Mouse (Mus musculus): ENCODE data around the gene Nt5dc3.

Nt5dc3 gene

DNA sequence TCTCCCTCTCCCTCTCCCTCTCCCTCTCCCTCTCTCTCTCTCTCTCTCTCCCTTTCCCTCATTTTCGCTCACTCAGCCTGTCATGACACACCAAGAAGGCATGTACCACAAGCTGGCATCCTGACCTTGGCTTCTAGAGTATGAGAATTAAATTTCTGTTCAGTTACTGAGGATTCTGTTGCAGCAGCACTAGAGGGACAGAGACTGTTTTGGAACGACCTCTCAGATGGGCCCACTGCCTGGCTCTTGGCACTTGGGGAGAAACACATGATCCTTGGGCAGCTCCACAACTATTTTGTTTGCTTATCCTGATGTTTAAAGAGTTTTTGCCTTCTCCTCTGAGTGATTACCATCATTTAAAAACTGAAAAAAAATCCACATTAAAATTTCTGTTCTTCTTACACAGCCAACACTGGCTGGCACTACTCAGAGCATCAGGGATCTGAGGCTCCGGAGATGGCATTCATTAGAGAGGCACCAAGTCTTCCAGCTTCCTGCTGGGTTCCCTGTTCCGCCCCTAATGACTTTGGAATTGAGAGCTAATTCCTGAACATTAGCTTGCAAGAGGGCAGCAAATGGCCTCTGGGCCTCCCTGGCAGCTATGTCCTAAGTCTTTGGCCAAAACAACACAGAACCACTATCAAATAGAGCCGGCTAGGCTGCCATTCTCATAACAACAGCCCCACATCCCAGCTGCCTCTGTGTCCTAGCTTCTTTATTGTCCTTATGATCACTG is 101.4 kb downstream of the Nt5dc3 start:
- DNase-seq (ENCODE audit: low spot score) = no peak

DNA sequence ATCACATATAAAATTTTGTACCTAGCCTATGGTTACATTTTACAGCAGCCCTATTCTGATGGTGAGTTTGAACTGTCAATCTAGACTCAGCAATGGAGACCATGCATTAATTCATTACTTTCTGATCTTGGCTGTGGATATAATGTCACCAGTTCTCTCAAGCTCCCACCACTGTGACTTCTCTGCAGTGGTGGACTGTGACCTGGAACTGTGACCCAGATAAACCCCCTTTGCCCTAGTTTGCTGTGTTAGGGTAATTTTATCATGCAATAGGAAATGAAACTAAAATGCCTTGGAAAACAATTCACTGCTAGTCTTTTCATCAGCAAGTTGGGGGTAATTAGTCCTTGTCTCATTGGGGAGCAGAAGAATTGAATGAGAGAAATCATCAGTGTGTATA is 102.6 kb downstream of the Nt5dc3 start:
- DNase-seq (ENCODE audit: low spot score) = no peak

DNA sequence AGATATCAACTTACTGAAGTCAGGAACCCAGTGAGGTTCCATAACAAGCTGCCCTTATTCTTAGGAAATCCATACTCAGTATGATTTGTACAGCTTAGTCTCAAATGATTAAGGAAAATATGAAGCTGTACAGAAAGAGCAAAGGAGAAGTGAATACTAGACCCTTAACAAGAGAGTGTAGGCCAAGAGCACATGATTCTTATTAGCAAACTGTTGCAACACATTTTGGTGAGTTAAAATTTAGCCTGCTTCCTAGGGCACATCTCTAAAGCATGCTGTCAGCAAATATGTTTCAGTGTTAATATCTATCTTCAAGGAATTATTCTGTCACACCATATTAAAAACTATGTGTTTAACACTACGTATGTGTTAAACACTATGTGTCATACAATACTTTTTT is 107.6 kb downstream of the Nt5dc3 start:
- no peak for DNase-seq (ENCODE audit: low spot score)

Measured in embryo, embryonic 10 days (tissue).